Mouse (Mus musculus): ENCODE measurements around the gene Fcamr.

The Fcamr gene

GRCm38 (mm10) chr1:130800602-130801001 lies at the start of gene Fcamr:
TSS of gene Fcamr (plus strand) at chr1:130800902.
- ATAC-seq (ENCODE audit: low TSS enrichment) = no peak

DNA sequence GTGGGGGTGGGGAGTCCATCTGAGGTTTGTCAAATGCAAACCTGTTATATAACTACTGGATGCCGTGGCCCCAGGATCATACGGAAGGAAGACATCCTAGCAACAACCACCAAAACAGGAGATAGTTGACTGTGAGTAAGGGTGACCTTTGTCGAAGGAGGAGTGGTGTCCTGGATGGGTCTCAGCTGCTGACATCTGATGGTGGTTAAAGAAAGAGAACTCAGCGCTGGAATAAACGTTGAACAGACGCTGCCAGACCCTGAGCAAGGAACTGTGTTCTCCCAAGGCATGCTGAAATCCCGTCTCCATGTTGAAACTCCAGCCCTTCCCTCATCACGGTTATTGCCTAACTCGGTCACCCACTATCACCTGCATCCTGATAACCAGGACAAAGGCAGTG lies 41.0 kb upstream of the Fcamr start:
- ATAC-seq (ENCODE audit: low TSS enrichment) = no peak

GRCm38 (mm10) chr1:130761597-130761996 lies 39.1 kb upstream of the Fcamr start:
- no peak for ATAC-seq (ENCODE audit: low TSS enrichment)

- no peak for ATAC-seq (ENCODE audit: low TSS enrichment)
Measured at GRCm38 (mm10) chr1:130762045-130762760, 38.5 kb upstream of the Fcamr start.

DNA sequence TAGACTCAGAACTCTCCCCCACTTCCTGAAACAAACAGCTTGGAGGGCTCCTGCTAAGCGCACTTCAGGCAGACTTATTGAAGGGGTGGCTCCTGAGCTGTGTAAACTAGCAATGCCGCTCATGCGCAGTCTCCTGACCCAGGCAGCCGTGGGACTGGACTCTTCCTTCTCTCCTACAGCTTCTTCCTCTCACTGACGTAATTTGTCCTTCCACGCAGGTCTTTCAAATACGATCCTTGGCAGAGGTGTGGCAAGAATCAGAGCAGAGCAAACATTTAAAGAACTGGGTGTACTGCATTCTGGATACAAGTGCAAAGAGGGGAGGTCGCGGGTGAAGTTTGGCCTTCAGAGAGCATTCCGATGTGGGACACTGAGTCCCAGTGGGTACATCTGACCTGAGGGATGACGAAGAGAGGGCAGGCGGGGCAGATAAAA lies 36.7 kb upstream of the Fcamr start:
- no peak for ATAC-seq (ENCODE audit: low TSS enrichment)

DNA sequence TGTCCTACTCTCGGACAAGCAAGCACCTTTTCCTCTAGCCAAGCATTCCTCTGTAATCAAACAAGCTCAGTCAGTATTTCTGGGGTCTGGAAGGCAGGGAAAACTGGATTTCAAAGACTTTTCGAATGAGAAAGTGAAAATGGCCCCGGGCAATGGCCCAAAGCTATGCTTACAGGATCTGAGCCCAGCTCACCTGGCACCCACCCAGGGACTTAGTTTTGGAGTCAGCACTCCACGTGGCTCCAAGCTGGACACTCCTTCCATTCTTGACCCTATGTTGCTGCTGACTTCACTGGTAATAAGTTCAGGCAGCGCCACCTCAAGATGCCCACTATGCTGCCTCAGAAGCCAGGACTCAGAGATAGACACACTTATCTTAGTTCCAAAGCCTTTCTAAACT lies 33.6 kb upstream of the Fcamr start:
- ATAC-seq (ENCODE audit: low TSS enrichment) = no peak

DNA sequence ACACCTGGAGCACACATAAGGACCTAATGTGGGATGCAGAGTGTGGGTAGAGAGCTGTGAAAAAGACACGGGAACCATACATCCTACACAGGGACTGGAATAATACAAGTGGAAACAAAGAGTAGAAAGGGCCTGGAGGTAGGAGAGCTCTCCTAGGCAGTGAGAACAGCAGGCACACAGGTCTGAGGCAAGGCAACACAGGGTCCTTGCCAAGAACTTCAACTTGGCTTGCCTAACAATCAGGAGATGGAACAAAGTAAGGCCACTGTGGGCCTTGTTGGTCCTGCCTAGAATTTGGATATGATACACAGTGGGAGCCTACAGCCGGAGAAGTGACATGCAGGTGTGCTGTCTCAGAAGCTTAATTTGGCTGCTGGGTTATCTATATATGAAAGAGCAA lies 30.8 kb upstream of the Fcamr start:
- ATAC-seq (ENCODE audit: low TSS enrichment) = no peak

- ATAC-seq (ENCODE audit: low TSS enrichment) = no peak
Measured at GRCm38 (mm10) chr1:130770487-130770886, 30.2 kb upstream of the Fcamr start.

GRCm38 (mm10) chr1:130770981-130771494 lies 29.7 kb upstream of the Fcamr start:
- no peak for ATAC-seq (ENCODE audit: low TSS enrichment)

DNA sequence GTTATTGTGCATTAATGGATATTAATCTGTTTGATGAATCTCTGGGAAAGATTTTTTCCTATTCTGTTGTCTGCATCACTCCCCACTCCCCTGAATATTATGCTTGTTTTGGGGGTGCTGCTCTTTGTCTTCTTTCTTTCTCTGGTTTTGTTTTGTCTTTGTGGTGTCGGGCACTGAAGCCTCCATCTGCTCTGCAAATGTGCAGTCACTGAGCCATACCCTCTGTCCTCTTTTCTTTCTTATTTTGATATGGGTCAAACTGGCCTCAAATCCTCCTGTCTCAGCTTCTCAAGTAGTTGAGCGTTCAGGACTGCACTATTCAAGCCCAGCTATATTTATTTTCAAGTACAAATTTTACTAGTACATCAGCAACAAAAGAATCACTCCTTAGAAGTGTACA lies 25.5 kb upstream of the Fcamr start:
- ATAC-seq (ENCODE audit: low TSS enrichment) = no peak

GRCm38 (mm10) chr1:130775691-130776331 lies 24.9 kb upstream of the Fcamr start:
- ATAC-seq (ENCODE audit: low TSS enrichment) = no peak

GRCm38 (mm10) chr1:130776645-130777044 lies 24.1 kb upstream of the Fcamr start:
- ATAC-seq (ENCODE audit: low TSS enrichment) = no peak

DNA sequence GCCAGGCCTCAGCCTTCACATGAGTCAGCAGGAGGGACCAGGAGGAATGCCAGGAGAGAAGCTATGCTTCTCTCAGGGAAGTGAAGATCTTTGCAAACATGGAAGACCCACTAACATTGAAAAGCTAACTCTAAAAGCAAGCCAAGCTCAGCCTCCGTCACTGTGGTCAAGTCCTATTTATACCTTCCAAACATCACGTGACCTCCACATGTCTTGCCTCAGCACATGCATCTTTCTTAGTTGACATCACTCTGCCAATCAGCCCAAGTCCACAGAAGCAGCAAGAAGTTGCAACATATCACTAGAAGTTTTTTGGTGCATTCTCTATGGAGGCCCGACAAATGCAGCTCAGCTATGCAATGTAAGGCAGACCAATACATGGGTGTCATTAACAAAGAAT lies 20.8 kb upstream of the Fcamr start:
- ATAC-seq (ENCODE audit: low TSS enrichment) = no peak

DNA sequence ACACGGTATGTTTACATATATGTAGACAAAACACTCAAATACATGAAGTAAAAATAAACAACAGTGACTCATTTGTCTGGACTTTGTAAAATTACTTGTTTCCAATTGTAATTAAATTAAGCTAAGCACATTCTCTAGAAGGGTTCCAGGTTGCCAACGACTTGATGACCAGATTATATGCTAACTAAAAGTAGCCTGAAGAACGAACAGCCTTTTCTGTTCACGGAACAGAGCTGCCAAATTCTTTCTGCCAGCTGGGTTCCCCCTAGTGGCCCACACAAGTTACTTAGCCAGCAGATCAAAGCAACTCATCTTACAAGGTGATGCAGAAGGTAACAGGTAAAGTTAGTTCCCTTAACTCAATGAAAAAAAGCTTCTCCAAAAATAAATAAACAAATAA lies 16.6 kb upstream of the Fcamr start:
- ATAC-seq (ENCODE audit: low TSS enrichment) = peak; percentile 88

- ATAC-seq (ENCODE audit: low TSS enrichment) = no peak
Measured at GRCm38 (mm10) chr1:130787001-130787400, 13.7 kb upstream of the Fcamr start.

- no peak for ATAC-seq (ENCODE audit: low TSS enrichment)
Measured at GRCm38 (mm10) chr1:130789512-130790451, 10.9 kb upstream of the Fcamr start.

DNA sequence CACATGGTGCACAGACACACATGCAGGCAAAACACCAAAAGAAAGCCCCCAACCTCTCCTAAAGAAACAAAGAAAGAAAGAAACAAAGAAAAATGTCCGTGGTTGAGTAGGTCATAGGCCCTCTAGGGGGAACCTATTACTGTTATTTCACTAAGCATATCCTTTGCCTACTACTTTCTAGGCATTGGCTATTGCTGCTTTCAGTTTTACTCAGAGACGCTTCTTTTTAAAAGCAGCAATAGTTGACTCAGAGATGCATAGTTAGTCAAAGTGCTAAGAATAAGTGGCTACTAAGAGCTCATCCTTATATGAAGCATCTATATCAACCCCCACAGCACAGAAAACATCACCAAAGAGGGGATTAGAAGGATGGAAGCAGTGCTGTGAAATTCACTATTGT lies 5.4 kb upstream of the Fcamr start:
- no peak for ATAC-seq (ENCODE audit: low TSS enrichment)

- peak; percentile 76 for ATAC-seq (ENCODE audit: low TSS enrichment)
Measured at GRCm38 (mm10) chr1:130796967-130797684, 3.6 kb upstream of the Fcamr start.

- ATAC-seq (ENCODE audit: low TSS enrichment) = no peak
Measured at GRCm38 (mm10) chr1:130798037-130798436, 2.7 kb upstream of the Fcamr start.

DNA sequence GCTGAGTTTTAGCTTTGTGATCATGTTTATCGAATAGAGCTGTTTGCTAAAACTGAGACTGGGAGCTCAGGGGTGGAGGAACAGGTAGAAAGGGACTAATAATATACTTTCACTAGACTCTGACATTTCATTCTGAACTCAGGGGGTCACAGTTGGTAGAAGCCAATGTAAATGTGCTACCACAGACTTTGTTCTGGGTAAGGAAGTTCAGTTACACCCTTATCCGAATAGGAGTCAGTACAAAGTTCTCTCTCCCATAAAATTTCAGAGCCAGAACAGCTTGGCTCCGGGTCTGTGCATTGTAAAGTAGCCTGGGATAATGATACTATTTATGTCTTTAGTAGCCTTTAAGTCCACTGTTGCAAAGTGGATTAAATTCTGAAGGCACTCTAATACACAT lies 2.2 kb upstream of the Fcamr start:
- no peak for ATAC-seq (ENCODE audit: low TSS enrichment)

DNA sequence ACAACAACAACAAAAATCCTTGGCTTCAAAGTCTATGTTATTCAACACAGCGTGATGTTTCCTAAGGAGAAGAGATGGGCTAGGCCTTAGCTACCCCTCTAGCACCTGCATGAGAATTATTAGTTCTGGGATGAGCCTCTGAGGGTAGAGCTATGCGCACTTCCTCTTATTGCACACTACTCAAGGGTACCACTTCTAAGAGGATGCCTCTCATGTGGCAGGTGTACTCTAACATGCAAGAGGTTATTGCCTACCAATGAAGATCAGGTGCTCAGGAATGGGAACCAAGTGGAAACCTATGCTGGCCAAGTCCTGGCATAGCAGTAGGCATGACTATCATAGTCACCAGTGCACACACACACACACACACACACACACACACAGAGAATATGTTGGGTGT lies 1.3 kb upstream of the Fcamr start:
- no peak for ATAC-seq (ENCODE audit: low TSS enrichment)

- no peak for ATAC-seq (ENCODE audit: low TSS enrichment)
Measured at GRCm38 (mm10) chr1:130801511-130801910, 809 bp downstream of the Fcamr start.

All from frontal cortex, adult (tissue).